Mouse (Mus musculus): Measurements from ENCODE around the gene C87436.

- TF ChIP-seq POLR2A (IDR thresholded peaks at IDR 0.05; ENCODE audit: borderline replicate concordance, insufficient read depth, low read length) (no peak), CTCF (IDR thresholded peaks at IDR 0.05; ENCODE audit: borderline replicate concordance, insufficient read depth, low read depth, low read length) (no peak)
Observed at GRCm38 (mm10) chr6:86497942-86498732, 60.0 kb downstream of the C87436 start.

All from cerebellum, adult 2 months (tissue).